Mouse (Mus musculus) midbrain, embryonic 10.5 days (tissue): ENCODE measurements around the gene Arhgap25. TPM values are rescaled to one million over a fixed set of nuclear protein-coding genes. Genes with fewer than 3 reads are reported as not detected.

Experiments used
- DNase-seq: peaks from one replicate; pipeline ENCODE4 v3.0.0-alpha.2; 2017; ENCODE audit warnings: low spot score
- H3K27ac ChIP-seq: fragments of 300-500 bp; sonication (generic); replicated peaks from 2 replicates; pipeline ENCODE4 v1.5.1; 2016; ENCODE audit warnings: mild to moderate bottlenecking
- H3K27me3 ChIP-seq: fragments of 300-500 bp; sonication (generic); 2 replicates; pipeline ENCODE4 v1.6.1; 2016; ENCODE audit warnings: low read depth, mild to moderate bottlenecking; ENCODE audit not compliant: poor library complexity, severe bottlenecking
- H3K36me3 ChIP-seq: fragments of 300-500 bp; sonication (generic); 2 replicates; pipeline ENCODE4 v1.6.1; 2016; ENCODE audit warnings: mild to moderate bottlenecking, moderate library complexity
- H3K4me1 ChIP-seq: fragments of 300-500 bp; sonication (generic); 2 replicates; pipeline ENCODE4 v1.6.1; 2016
- H3K4me3 ChIP-seq: fragments of 300-500 bp; sonication (generic); 2 replicates; pipeline ENCODE4 v1.5.1; 2016; ENCODE audit warnings: mild to moderate bottlenecking, moderate library complexity
- H3K9me3 ChIP-seq: fragments of 300-500 bp; sonication (generic); replicated peaks from 2 replicates; pipeline ENCODE4 v1.6.1; 2016; ENCODE audit warnings: mild to moderate bottlenecking
- WGBS: fragments of 180-500 bp; shearing (Covaris S2); methylation state at CpG from one replicate; pipeline ENCODE4 v1.1.7; 2016; 5-methylcytosine and 5-hydroxymethylcytosine counted together
- polyA plus RNA-seq: library from polyadenylated mRNA; unstranded; fragments of >200 nt; fragmentation: Nextera tagmentation; extraction: Ambion mirVana; gene quantifications from 2 replicates; pipeline ENCODE4 v1.2.1, GENCODE M21; 2016

The Arhgap25 gene
- polyA plus RNA-seq, 1 experiment from 2014 or later = 2.2 TPM

- H3K27me3 ChIP-seq = no peaks in the 10 kb centered on the region
- no peak for DNase-seq
- WGBS = 82% methylated on average over 7 of the region's 7 CpGs
- H3K27ac ChIP-seq = no peak overlapping the region
- H3K9me3 ChIP-seq = no peaks in the 10 kb centered on the region
- no peaks in the 10 kb centered on the region for H3K36me3 ChIP-seq
- H3K4me1 ChIP-seq = no peaks in the 10 kb centered on the region
- H3K4me3 ChIP-seq = no peak overlapping the region
Observed at GRCm38 (mm10) chr6:87422304-87422703, 110.8 kb downstream of the Arhgap25 start.

- no peak for DNase-seq
- WGBS = 54% methylated on average over 3 of the region's 3 CpGs
- Histone ChIP-seq H3K9me3 (peaks cover 5% of the 10 kb centered on the region; the same call in 1 of the 2 replicates), H3K4me1 (peaks cover 15% of the 10 kb centered on the region), H3K36me3 (no peaks in the 10 kb centered on the region), H3K27me3 (no peaks in the 10 kb centered on the region), H3K27ac (no peak overlapping the region), H3K4me3 (no peak overlapping the region)
Observed at GRCm38 (mm10) chr6:87412011-87412410, 121.0 kb downstream of the Arhgap25 start.

Other genes with a start within 250 kb of the Arhgap25 start
- gene Antxr1, start 197.4 kb downstream of the Arhgap25 start, polyA plus RNA-seq = 3.6 and 4.1 TPM in 2 replicates
- not detected in 2 replicates for gene Gkn1, start 182.3 kb downstream of the Arhgap25 start, polyA plus RNA-seq
- gene Gkn2, start 159.9 kb downstream of the Arhgap25 start, polyA plus RNA-seq = not detected in 2 replicates
- not detected in 2 replicates for gene Gkn3, start 144.3 kb downstream of the Arhgap25 start, polyA plus RNA-seq
- not detected in 2 replicates for gene Bmp10, start 104.3 kb downstream of the Arhgap25 start, polyA plus RNA-seq
- gene Prokr1, start 57.5 kb upstream of the Arhgap25 start, polyA plus RNA-seq = 3.1 and 3.4 TPM in 2 replicates
- gene Aplf, start 138.9 kb upstream of the Arhgap25 start, polyA plus RNA-seq = 13.2 and 13.8 TPM in 2 replicates
- 5.4 and 7.2 TPM in 2 replicates for gene Efcc1, start 197.6 kb upstream of the Arhgap25 start, polyA plus RNA-seq
- 2.8 and 3.4 TPM in 2 replicates for gene Gp9, start 244.8 kb upstream of the Arhgap25 start, polyA plus RNA-seq